Mouse (Mus musculus) lung, embryonic 16.5 days (tissue): ENCODE results near the gene Hoxb3. TPM values are rescaled to one million over a fixed set of nuclear protein-coding genes. Genes with fewer than 3 reads are reported as not detected.

Source experiments
- ATAC-seq: fragments of 200-750 bp; cut with Nextera tagmentation; 2 replicates; pipeline ENCODE4 v1.8.0; 2017; ENCODE audit warnings: low read depth, mild to moderate bottlenecking, moderate library complexity
- H3K27ac ChIP-seq: fragments of 300-500 bp; sonication (generic); 2 replicates; pipeline ENCODE4 v1.5.1; 2014; ENCODE audit warnings: mild to moderate bottlenecking, control low read depth, low read length
- H3K27me3 ChIP-seq: fragments of 300-500 bp; sonication (generic); 2 replicates; pipeline ENCODE4 v1.6.1; 2014; ENCODE audit warnings: low read depth, low read length, mixed read lengths; ENCODE audit not compliant: control insufficient read depth, insufficient read depth
- H3K36me3 ChIP-seq: fragments of 300-500 bp; sonication (generic); 2 replicates; pipeline ENCODE4 v1.6.1; 2014; ENCODE audit warnings: low read length; ENCODE audit not compliant: control insufficient read depth, insufficient read depth
- H3K4me1 ChIP-seq: fragments of 300-500 bp; sonication (generic); replicated peaks from 2 replicates; pipeline ENCODE4 v1.6.1; 2014; ENCODE audit warnings: low read length, mixed read lengths; ENCODE audit not compliant: control insufficient read depth, insufficient read depth
- H3K4me2 ChIP-seq: fragments of 300-500 bp; sonication (generic); 2 replicates; pipeline ENCODE4 v1.6.1; 2014; ENCODE audit warnings: low read depth, low read length, control low read depth
- H3K4me3 ChIP-seq: fragments of 300-500 bp; sonication (generic); 2 replicates; pipeline ENCODE4 v1.5.1; 2014; ENCODE audit warnings: mild to moderate bottlenecking, low read length, control low read depth
- H3K9ac ChIP-seq: fragments of 300-500 bp; sonication (generic); 2 replicates; pipeline ENCODE4 v1.6.1; 2014; ENCODE audit warnings: low read length, control low read depth
- H3K9me3 ChIP-seq: fragments of 300-500 bp; sonication (generic); 2 replicates; pipeline ENCODE4 v1.6.1; 2016; ENCODE audit warnings: low read length; ENCODE audit not compliant: control insufficient read depth
- WGBS: fragments of 180-500 bp; shearing (Covaris S2); extraction: QIAGEN DNeasy Blood & Tissue Kit; methylation state at CpG from one replicate; pipeline ENCODE4 v1.1.7; 2014; 5-methylcytosine and 5-hydroxymethylcytosine counted together
- polyA plus RNA-seq: library from polyadenylated mRNA; unstranded; fragments of >200 nt; fragmentation: Nextera tagmentation; extraction: Ambion mirVana; gene quantifications from 2 replicates; pipeline ENCODE4 v1.2.1, GENCODE M21; 2015

The Hoxb3 gene
- polyA plus RNA-seq, 1 experiment from 2014 or later: 2.1 TPM

GRCm38 (mm10) chr11:96315344-96315681 is 7.8 kb upstream of the Hoxb3 start:
- ATAC-seq: no peak
- H3K27me3 ChIP-seq: peaks cover 38% of the 10 kb centered on the region
- peak overlapping the region; percentile 72 for H3K9ac ChIP-seq
- H3K4me2 ChIP-seq: peak overlapping the region; percentile 79
- peak overlapping the region; percentile 53 for H3K4me3 ChIP-seq
- H3K4me1 ChIP-seq: 0 out of 2 replicates have a peak, but pooled peaks cover 2% of the 10 kb centered on the region
- no peaks in the 10 kb centered on the region for H3K9me3 ChIP-seq
- H3K27ac ChIP-seq: peak overlapping the region; percentile 92
- WGBS: 6% methylated on average over 5 of the region's 5 CpGs
- H3K36me3 ChIP-seq: no peaks in the 10 kb centered on the region

GRCm38 (mm10) chr11:96316696-96317607 is 6.2 kb upstream of the Hoxb3 start:
- Histone ChIP-seq H3K36me3 (no peaks in the 10 kb centered on the region), H3K9ac (peak overlapping the region; percentile 78), H3K4me3 (peak overlapping the region; percentile 62), H3K9me3 (no peaks in the 10 kb centered on the region), H3K27me3 (peaks cover 34% of the 10 kb centered on the region), H3K27ac (peak overlapping the region; percentile 97), H3K4me1 (0 out of 2 replicates have a peak, but pooled peaks cover 2% of the 10 kb centered on the region), H3K4me2 (peak overlapping the region; percentile 79)
- no peak for ATAC-seq
- WGBS: 10% methylated on average over 18 of the region's 18 CpGs

- peaks cover 37% of the 10 kb centered on the region for H3K27me3 ChIP-seq
- H3K36me3 ChIP-seq: no peaks in the 10 kb centered on the region
- peak; percentile 4; the same call in 1 of the 2 replicates for ATAC-seq
- no peaks in the 10 kb centered on the region for H3K4me1 ChIP-seq
- peak within 1 kb of the TSS; percentile 62 for H3K4me3 ChIP-seq
- peak within 1 kb of the TSS; percentile 87 for H3K9ac ChIP-seq
- H3K9me3 ChIP-seq: no peaks in the 10 kb centered on the region
- H3K27ac ChIP-seq: peak within 1 kb of the TSS; percentile 97
- H3K4me2 ChIP-seq: peak within 1 kb of the TSS; percentile 79
- WGBS: 3% methylated on average over 28 of the region's 28 CpGs
Measured at GRCm38 (mm10) chr11:96317608-96318367, 5.3 kb upstream of the Hoxb3 start, which contains the start of gene Hoxb4. Hoxb4 (plus strand) TSS chr11:96318267.

- Histone ChIP-seq H3K36me3 (no peaks in the 10 kb centered on the region), H3K4me3 (peak overlapping the region; percentile 62), H3K9me3 (no peaks in the 10 kb centered on the region), H3K4me2 (peak overlapping the region; percentile 79), H3K27ac (peak overlapping the region; percentile 97), H3K27me3 (peaks cover 32% of the 10 kb centered on the region), H3K4me1 (no peaks in the 10 kb centered on the region), H3K9ac (peak overlapping the region; percentile 87)
- WGBS: 0% methylated on average over 39 of the region's 45 CpGs
- ATAC-seq: peak; percentile 84
Measured at GRCm38 (mm10) chr11:96318368-96319070, 4.6 kb upstream of the Hoxb3 start.

- Histone ChIP-seq H3K4me1 (no peaks in the 10 kb centered on the region), H3K4me2 (peak overlapping the region; percentile 79), H3K36me3 (no peaks in the 10 kb centered on the region), H3K27me3 (peaks cover 28% of the 10 kb centered on the region), H3K4me3 (peak overlapping the region; percentile 62), H3K27ac (peak overlapping the region; percentile 97), H3K9ac (peak overlapping the region; percentile 87), H3K9me3 (no peaks in the 10 kb centered on the region)
- peak; percentile 72 for ATAC-seq
- WGBS: under 1% methylated on average over 28 of the region's 34 CpGs
Measured at GRCm38 (mm10) chr11:96319071-96319902, 3.8 kb upstream of the Hoxb3 start.

- peak overlapping the region; percentile 62 for H3K4me3 ChIP-seq
- peak overlapping the region; percentile 87 for H3K9ac ChIP-seq
- no peaks in the 10 kb centered on the region for H3K9me3 ChIP-seq
- H3K27me3 ChIP-seq: peaks cover 26% of the 10 kb centered on the region
- 0% methylated on average over 29 of the region's 29 CpGs for WGBS
- no peaks in the 10 kb centered on the region for H3K36me3 ChIP-seq
- H3K4me2 ChIP-seq: peak overlapping the region; percentile 79
- peak overlapping the region; percentile 97 for H3K27ac ChIP-seq
- H3K4me1 ChIP-seq: no peaks in the 10 kb centered on the region
- ATAC-seq: peak; percentile 10
Measured at GRCm38 (mm10) chr11:96319910-96320309, 3.2 kb upstream of the Hoxb3 start.

GRCm38 (mm10) chr11:96320688-96321087 is 2.4 kb upstream of the Hoxb3 start:
- Histone ChIP-seq H3K9me3 (no peaks in the 10 kb centered on the region), H3K9ac (peak overlapping the region; percentile 87), H3K27me3 (peaks cover 18% of the 10 kb centered on the region), H3K4me2 (peak overlapping the region; percentile 79), H3K36me3 (no peaks in the 10 kb centered on the region), H3K27ac (peak overlapping the region; percentile 97), H3K4me3 (peak overlapping the region; percentile 62), H3K4me1 (no peaks in the 10 kb centered on the region)
- 14% methylated on average over 17 of the region's 17 CpGs for WGBS
- ATAC-seq: no peak

- ATAC-seq: no peak
- H3K9ac ChIP-seq: peak overlapping the region; percentile 69
- peaks cover 16% of the 10 kb centered on the region for H3K27me3 ChIP-seq
- H3K27ac ChIP-seq: peak overlapping the region; percentile 94
- H3K36me3 ChIP-seq: no peaks in the 10 kb centered on the region
- H3K9me3 ChIP-seq: no peaks in the 10 kb centered on the region
- peak overlapping the region; percentile 79 for H3K4me2 ChIP-seq
- 14% methylated on average over 5 of the region's 5 CpGs for WGBS
- peaks cover 1% of the 10 kb centered on the region; the same call in 1 of the 2 replicates for H3K4me1 ChIP-seq
- peak overlapping the region; percentile 28 for H3K4me3 ChIP-seq
Measured at GRCm38 (mm10) chr11:96321846-96322245, 1.3 kb upstream of the Hoxb3 start.
